26 mouse cellular contexts compared by ENCODE assay signal in genomic region chr5:120704421-120704820, GRCm38 (mm10). TPM values are rescaled to one million over a fixed set of nuclear protein-coding genes. Genes with fewer than 3 reads are reported as not detected.
DNase-seq lines count a peak whose midpoint lies in the region; ATAC-seq and TF ChIP-seq lines count a peak whose summit lies in the region.
"Had no signal": no experiment of that assay in that cellular context is flagged by ENCODE, and none has a peak within 500 bp of the region (broad histone marks: within the 10 kb centered on the region; RNA-seq: fewer than 3 reads in every experiment).

No protein-coding gene starts in this region.

- 33% methylated on average over 6 of the region's 6 CpGs for WGBS in cerebellum, adult 2 months
- 43% methylated on average over 6 of the region's 6 CpGs for WGBS in hindbrain, embryonic 13.5 days
- 40% methylated on average over 6 of the region's 6 CpGs for WGBS in hindbrain, embryonic 16.5 days

- no peaks in the 10 kb centered on the region for H3K9me3 ChIP-seq in hindbrain, embryonic 13.5 days
- H3K9me3 ChIP-seq in hindbrain, embryonic 16.5 days (ENCODE audit: control insufficient read depth, low read length): no peaks in the 10 kb centered on the region
- H3K9me3 ChIP-seq: heart, embryonic 10.5 days; midbrain, embryonic 15.5 days; neural tube, embryonic 15.5 days had no signal

- H3K36me3 ChIP-seq in hindbrain, embryonic 13.5 days: no peaks in the 10 kb centered on the region
- H3K36me3 ChIP-seq in hindbrain, embryonic 16.5 days (ENCODE audit: control insufficient read depth, insufficient read depth, low read length): no peaks in the 10 kb centered on the region
- H3K36me3 ChIP-seq: heart, embryonic 10.5 days; midbrain, embryonic 15.5 days; neural tube, embryonic 15.5 days had no signal

- H3K4me3 ChIP-seq in cerebellum, adult 2 months (replicated peaks; ENCODE audit: insufficient read depth, low read depth, low read length): no peak overlapping the region
- no peak overlapping the region for H3K4me3 ChIP-seq in hindbrain, embryonic 13.5 days
- no peak overlapping the region for H3K4me3 ChIP-seq in hindbrain, embryonic 16.5 days (ENCODE audit: low read length)
- H3K4me3 ChIP-seq: heart, embryonic 10.5 days; midbrain, embryonic 15.5 days; myocyte; neural tube, embryonic 15.5 days had no signal

- no peaks in the 10 kb centered on the region for H3K27me3 ChIP-seq in cerebellum, adult 2 months (ENCODE audit: control insufficient read depth, insufficient read depth, low read length)
- H3K27me3 ChIP-seq in hindbrain, embryonic 13.5 days: peaks cover 25% of the 10 kb centered on the region
- no peaks in the 10 kb centered on the region for H3K27me3 ChIP-seq in hindbrain, embryonic 16.5 days (replicated peaks; ENCODE audit: control insufficient read depth, insufficient read depth, low read length)
- H3K27me3 ChIP-seq: CH12.LX; midbrain, embryonic 15.5 days; neural tube, embryonic 15.5 days had no signal

- H3K4me1 ChIP-seq in cerebellum, adult 2 months (ENCODE audit: control insufficient read depth, insufficient read depth, low read length): peaks cover 68% of the 10 kb centered on the region
- peaks cover 87% of the 10 kb centered on the region for H3K4me1 ChIP-seq in hindbrain, embryonic 13.5 days (replicated peaks)
- peaks cover 59% of the 10 kb centered on the region for H3K4me1 ChIP-seq in hindbrain, embryonic 16.5 days (ENCODE audit: control insufficient read depth, insufficient read depth, low read depth, low read length)

- H3K9ac ChIP-seq in hindbrain, embryonic 13.5 days: peak overlapping the region; percentile 13; the same call in 1 of the 2 replicates
- no peak overlapping the region for H3K9ac ChIP-seq in hindbrain, embryonic 16.5 days (ENCODE audit: low read depth, low read length)
- H3K9ac ChIP-seq: liver, embryonic 14.5 days; neural tube, embryonic 15.5 days had no signal

- H3K27ac ChIP-seq in cerebellum, adult 2 months (ENCODE audit: insufficient read depth, low read length): no peak overlapping the region
- H3K27ac ChIP-seq in hindbrain, embryonic 13.5 days: no peak overlapping the region
- H3K27ac ChIP-seq in hindbrain, embryonic 16.5 days (ENCODE audit: low read depth, low read length): no peak overlapping the region
- H3K27ac ChIP-seq: heart, embryonic 10.5 days; kidney, postnatal 0 days; liver, embryonic 14.5 days; midbrain, embryonic 15.5 days; neural tube, embryonic 15.5 days had no signal

- no peak for TF ChIP-seq POLR2A in cerebellum, adult 2 months (IDR thresholded peaks at IDR 0.05; ENCODE audit: borderline replicate concordance, insufficient read depth, low read length)

- DNase-seq in cerebellum, adult 2 months: peak; percentile 16 to 21
- no peak for DNase-seq in cerebellum, adult 18-20 months
- peak; percentile 55 to 59 for DNase-seq in B cell, adult 2 months
- no peak for DNase-seq in adrenal gland, adult 2 months
- DNase-seq: adrenal gland, postnatal 10 days; gastrocnemius, postnatal 10 days; heart, postnatal 4 days; kidney, adult 18-20 months; layer of hippocampus, adult 9-11 months; lung, postnatal 4 days; thymus, postnatal 14 days had no signal

- no peak for ATAC-seq in hindbrain, embryonic 13.5 days (ENCODE audit: low FRiP score)
- ATAC-seq in hindbrain, embryonic 16.5 days: no peak
- ATAC-seq in neutrophil, adult 5-6 weeks (ENCODE audit: extremely low read depth, insufficient number of reproducible peaks, low FRiP score, poor library complexity, severe bottlenecking): peak; percentile 37; the same call in 1 of the 2 replicates
- ATAC-seq: activated CD4-positive, CD25-positive, alpha-beta regulatory T cell, adult 4 months; inflammation-experienced regulatory T-cells, adult 6 months; midbrain, embryonic 15.5 days had no signal

- H3K4me2 ChIP-seq in hindbrain, embryonic 13.5 days: no peak overlapping the region; the same call in 1 of the 2 replicates
- no peak overlapping the region for H3K4me2 ChIP-seq in hindbrain, embryonic 16.5 days (ENCODE audit: low read length)
- H3K4me2 ChIP-seq: midbrain, embryonic 15.5 days; neural tube, embryonic 15.5 days had no signal

- TF ChIP-seq CTCF in cerebellum, adult 2 months (IDR thresholded peaks at IDR 0.05; ENCODE audit: borderline replicate concordance, insufficient read depth, low read depth, low read length): no peak

RNA-seq across cellular contexts. Expression of gene Dtx1, which starts 7.3 kb away (rescaled TPM):
- polyA plus RNA-seq in cerebellum, adult 2 months (2012; rRNA removed): 123 and 127 TPM in 2 replicates
- polyA plus RNA-seq in hindbrain, embryonic 13.5 days (2015; fragmentation: Nextera tagmentation; extraction: Ambion mirVana): 34.5 and 34.8 TPM in 2 replicates
- 44.8 and 46.6 TPM in 2 replicates for polyA plus RNA-seq in hindbrain, embryonic 16.5 days (2015; fragmentation: Nextera tagmentation; extraction: Ambion mirVana)
- 30.0 and 36.0 TPM in 2 replicates for total RNA-seq in neutrophil, adult 5-6 weeks (2017)
- 10 to 100 TPM; 12.8 to 13.4 TPM for total RNA-seq in adrenal gland, adult 2 months (2021)
- 28.5 and 28.6 TPM in 2 replicates for polyA plus RNA-seq in adrenal gland, adult 2 months (2012; rRNA removed)
- total RNA-seq: common myeloid progenitor, adult 5-6 weeks; granulocyte monocyte progenitor cell, adult 5-6 weeks had no signal
- polyA plus RNA-seq: myocyte had no signal

RNA-seq across cellular contexts. Expression of gene Oas2, which starts 45.2 kb away (rescaled TPM):
- polyA plus RNA-seq in cerebellum, adult 2 months (2012; rRNA removed): 0.41 and 0.80 TPM in 2 replicates
- 0.14 and 0.25 TPM in 2 replicates for polyA plus RNA-seq in hindbrain, embryonic 13.5 days (2015; fragmentation: Nextera tagmentation; extraction: Ambion mirVana)
- polyA plus RNA-seq in hindbrain, embryonic 16.5 days (2015; fragmentation: Nextera tagmentation; extraction: Ambion mirVana): 0.19 and 0.43 TPM in 2 replicates
- 48.7 and 57.1 TPM in 2 replicates for total RNA-seq in neutrophil, adult 5-6 weeks (2017)
- total RNA-seq in adrenal gland, adult 2 months (2021): under 1 TPM; 0.55 to 0.92 TPM
- 3.5 and 3.7 TPM in 2 replicates for polyA plus RNA-seq in adrenal gland, adult 2 months (2012; rRNA removed)
- total RNA-seq: CH12.LX had no signal
- polyA plus RNA-seq: heart, embryonic 10.5 days; myocyte had no signal

RNA-seq across cellular contexts. Expression of gene Rasal1, which starts 55.8 kb away (rescaled TPM):
- polyA plus RNA-seq in cerebellum, adult 2 months (2012; rRNA removed): 24.7 and 30.5 TPM in 2 replicates
- 0.14 TPM in 2 replicates for polyA plus RNA-seq in hindbrain, embryonic 13.5 days (2015; fragmentation: Nextera tagmentation; extraction: Ambion mirVana)
- 0.61 and 1.9 TPM in 2 replicates for polyA plus RNA-seq in hindbrain, embryonic 16.5 days (2015; fragmentation: Nextera tagmentation; extraction: Ambion mirVana)
- 4.5 and 5.4 TPM in 2 replicates for total RNA-seq in neutrophil, adult 5-6 weeks (2017)
- total RNA-seq in adrenal gland, adult 2 months (2021): 10 to 100 TPM in 1 of 2 experiments, 1 to 10 TPM in 1; 4.6 to 16.1 TPM
- 19.0 and 19.2 TPM in 2 replicates for polyA plus RNA-seq in adrenal gland, adult 2 months (2012; rRNA removed)
- total RNA-seq: granulocyte monocyte progenitor cell, adult 5-6 weeks had no signal
- polyA plus RNA-seq: forebrain, embryonic 11.5 days had no signal

Comparison
In these comparisons a context has a peak if more than half of its experiments do, and no peak if none do; other contexts are left out.
1. DNase-seq: peak in cerebellum, adult 2 months (2 of 2) and B cell, adult 2 months (2 of 2); none in cerebellum, adult 18-20 months (0 of 2) and adrenal gland, adult 2 months (single experiment).